Mouse (Mus musculus): Measurements from ENCODE around the gene Cald1.

DNA sequence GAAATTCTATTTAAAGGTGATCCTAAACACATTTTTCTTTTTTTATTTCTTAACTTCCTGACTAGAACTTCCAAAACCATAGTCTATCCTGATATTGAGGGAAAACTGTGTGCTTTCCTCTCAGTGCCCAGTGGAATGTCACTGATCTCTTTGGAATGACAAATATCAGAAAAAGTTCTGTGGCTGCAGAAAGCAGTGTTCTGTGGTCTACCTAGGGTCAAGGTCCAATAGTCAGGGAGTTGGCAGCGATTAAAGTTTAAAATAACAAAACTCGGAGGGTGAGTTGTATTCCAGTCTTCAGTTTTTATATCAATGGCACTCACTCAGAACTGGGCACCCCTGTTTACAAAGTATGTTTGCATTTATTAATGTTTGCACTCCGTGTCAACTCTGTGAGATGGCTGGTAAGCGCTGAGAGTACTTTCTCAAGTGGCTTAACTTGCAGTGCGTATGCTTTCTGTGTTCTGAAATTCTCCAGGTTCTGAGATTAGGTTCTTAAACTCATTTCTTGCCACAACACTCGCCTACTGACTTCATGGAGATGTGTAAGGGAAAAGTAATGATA is 18.7 kb upstream of the Cald1 start:
- TF ChIP-seq CTCF (IDR thresholded peaks at IDR 0.05; ENCODE audit: low read depth) (no peak), EP300 (IDR thresholded peaks at IDR 0.05; ENCODE audit: low read depth) (no peak)
